Mouse (Mus musculus) CH12.LX (cell line): ENCODE results near the gene Tmem167b. TPM values are rescaled to one million over a fixed set of nuclear protein-coding genes. Genes with fewer than 3 reads are reported as not detected.

Experiments
- DNase-seq: peaks from one replicate; pipeline ENCODE4 v3.0.0-alpha.2; 2013; ENCODE audit errors: extremely low read depth
- H3K27ac ChIP-seq: 2 replicates; pipeline ENCODE4 v1.5.1; 2012; ENCODE audit warnings: low read depth, mild to moderate bottlenecking, control low read depth, moderate library complexity; ENCODE audit not compliant: insufficient read depth
- H3K27me3 ChIP-seq: replicated peaks from 2 replicates; pipeline ENCODE3; 2012; ENCODE audit warnings: inconsistent platforms
- H3K36me3 ChIP-seq, 2 experiments: replicated peaks in 1 of 2; 2 replicates each; pipeline versions ENCODE3 to v1.6.1; 2012; ENCODE audit warnings: inconsistent platforms in 1 of 2, low read length in 1 of 2, mild to moderate bottlenecking in 1 of 2, mixed read lengths in 1 of 2, moderate library complexity in 1 of 2; ENCODE audit not compliant: control insufficient read depth in 1 of 2, insufficient read depth in 1 of 2
- H3K4me1 ChIP-seq, 2 experiments: 2 replicates each; pipeline ENCODE4 v1.6.1; 2012; ENCODE audit warnings: inconsistent platforms in 1 of 2, moderate library complexity in 1 of 2; ENCODE audit not compliant: insufficient read depth in 2 of 2, control insufficient read depth in 1 of 2
- H3K4me2 ChIP-seq: 2 replicates; pipeline ENCODE4 v1.6.1; 2012; ENCODE audit warnings: low read depth, mild to moderate bottlenecking, control low read depth; ENCODE audit not compliant: poor library complexity, insufficient read depth, severe bottlenecking
- H3K4me3 ChIP-seq, 3 experiments: fragments of 150-350 bp in 1 of 3; sonication (generic) in 1 of 3; replicated peaks in 1 of 3; 2 replicates each; pipeline versions ENCODE3 to v1.5.1; 2011 to 2012; ENCODE audit warnings: low read depth in 2 of 3, low read length in 2 of 3, mild to moderate bottlenecking in 2 of 3, moderate library complexity in 2 of 3, control low read depth in 1 of 3, improper control_type of control experiment in 1 of 3, inconsistent platforms in 1 of 3, mixed read lengths in 1 of 3; ENCODE audit not compliant: poor library complexity in 1 of 3
- H3K79me2 ChIP-seq: replicated peaks from 2 replicates; pipeline ENCODE4 v1.6.1; 2012; ENCODE audit warnings: mild to moderate bottlenecking, moderate library complexity; ENCODE audit not compliant: control insufficient read depth, poor library complexity, insufficient read depth, severe bottlenecking; ENCODE audit errors: extremely low read depth
- H3K9ac ChIP-seq: 2 replicates; pipeline ENCODE4 v1.6.1; 2012; ENCODE audit warnings: low read depth, mild to moderate bottlenecking, control low read depth, moderate library complexity; ENCODE audit not compliant: insufficient read depth
- H3K9me3 ChIP-seq: replicated peaks from 2 replicates; pipeline ENCODE3; 2012; ENCODE audit warnings: low read length, inconsistent platforms, mixed read lengths
- BHLHE40 ChIP-seq: IDR thresholded peaks from 2 replicates; pipeline ENCODE4 v1.6.1; 2011; ENCODE audit warnings: mild to moderate bottlenecking, low read depth, low read length, improper control_type of control experiment
- CHD1 ChIP-seq: IDR thresholded peaks from 2 replicates; pipeline ENCODE4 v1.6.1; 2012; ENCODE audit warnings: low read depth, low read length, improper control_type of control experiment, inconsistent platforms
- CTCF ChIP-seq, 2 experiments: IDR thresholded peaks in 1 of 2; conservative IDR thresholded peaks in 1 of 2; 2 replicates each; pipeline ENCODE4 v1.5.1; 2011 to 2012; ENCODE audit warnings: low read depth in 2 of 2, low read length in 2 of 2, improper control_type of control experiment in 1 of 2, inconsistent platforms in 1 of 2, mild to moderate bottlenecking in 1 of 2, moderate library complexity in 1 of 2
- ETS1 ChIP-seq: conservative IDR thresholded peaks from 2 replicates; pipeline ENCODE4 v1.6.1; 2012; ENCODE audit warnings: low read depth, mild to moderate bottlenecking, inconsistent platforms, low read length, improper control_type of control experiment, moderate library complexity
- GABPA ChIP-seq: IDR thresholded peaks from 2 replicates; pipeline ENCODE4 v1.6.1; 2012; ENCODE audit warnings: low read depth, low read length, improper control_type of control experiment, inconsistent platforms; ENCODE audit not compliant: insufficient replicate concordance
- IRF4 ChIP-seq: IDR thresholded peaks from 2 replicates; pipeline ENCODE4 v1.6.1; 2014; ENCODE audit warnings: low read depth, mild to moderate bottlenecking, inconsistent platforms, low read length, improper control_type of control experiment
- JUN ChIP-seq: IDR thresholded peaks from 2 replicates; pipeline ENCODE4 v1.6.1; 2011; ENCODE audit warnings: low read depth, mild to moderate bottlenecking, low read length, improper control_type of control experiment, moderate library complexity; ENCODE audit not compliant: insufficient read depth
- JUND ChIP-seq: conservative IDR thresholded peaks from 2 replicates; pipeline ENCODE4 v1.6.1; 2011; ENCODE audit warnings: low read depth, low read length, improper control_type of control experiment
- MAFK ChIP-seq: IDR thresholded peaks from 2 replicates; pipeline ENCODE4 v1.6.1; 2011; ENCODE audit warnings: low read length, improper control_type of control experiment; ENCODE audit not compliant: insufficient replicate concordance
- MAX ChIP-seq: IDR thresholded peaks from 2 replicates; pipeline ENCODE4 v1.6.1; 2011; ENCODE audit warnings: low read length, improper control_type of control experiment
- MYC ChIP-seq: IDR thresholded peaks from 2 replicates; pipeline ENCODE4 v1.6.1; 2011; ENCODE audit warnings: low read depth, mild to moderate bottlenecking, improper control_type of control experiment, low read length
- NELFE ChIP-seq: IDR thresholded peaks from 2 replicates; pipeline ENCODE4 v1.6.1; 2011; ENCODE audit warnings: low read depth, low read length, improper control_type of control experiment
- PAX5 ChIP-seq: IDR thresholded peaks from 2 replicates; pipeline ENCODE4 v1.6.1; 2012; ENCODE audit warnings: low read length, inconsistent platforms, mixed read lengths
- POLR2AphosphoS2 ChIP-seq: IDR thresholded peaks from 2 replicates; pipeline ENCODE4 v1.6.1; 2011; ENCODE audit warnings: low read depth, low read length, improper control_type of control experiment
- USF1 ChIP-seq: IDR thresholded peaks from 2 replicates; pipeline ENCODE4 v1.6.1; 2014; ENCODE audit warnings: low read depth, mild to moderate bottlenecking, inconsistent platforms, low read length, improper control_type of control experiment
- USF2 ChIP-seq: conservative IDR thresholded peaks from 2 replicates; pipeline ENCODE4 v1.6.1; 2011; ENCODE audit warnings: low read depth, low read length, improper control_type of control experiment
- ZNF384 ChIP-seq: IDR thresholded peaks from 2 replicates; pipeline ENCODE4 v1.6.1; 2012; ENCODE audit warnings: low read depth, low read length, improper control_type of control experiment, inconsistent platforms
- dilution Hi-C: fragments of 300-500 bp; cut with MboI; formaldehyde crosslinking; loops from 2 replicates; pipeline ENCODE4 v1.14.3; 2020; ENCODE audit warnings: low sequenced_read_pairs; ENCODE audit not compliant: extremely low pct_unique_long_range_greater_than_20kb, extremely low pct_ligation_motif_present
- in situ Hi-C: fragments of 300-500 bp; cut with MboI; formaldehyde crosslinking; loops from 3 replicates; pipeline ENCODE4 v1.14.3; 2019; ENCODE audit warnings: low sequenced_read_pairs, low pct_ligation_motif_present, low pct_unique_long_range_greater_than_20kb, mixed read lengths
- polyA plus RNA-seq: library from polyadenylated mRNA; unstranded; fragments of >175 nt; gene quantifications from 2 replicates; pipeline ENCODE4 v1.2.1, GENCODE M21; 2012; ENCODE audit warnings: low read depth; ENCODE audit not compliant: insufficient read length
- total RNA-seq, 2 experiments: library from RNA; depleted of rRNA; stranded (reverse); fragments of 300-350 nt in 1 of 2; fragments of >200 nt in 1 of 2; gene quantifications; 2 replicates each; pipeline ENCODE4 v1.2.3; 2012 to 2014

Gene Tmem167b
- total and polyA plus RNA-seq, 3 experiments = 11.3 to 18.7 (median 13.1) TPM

DNA sequence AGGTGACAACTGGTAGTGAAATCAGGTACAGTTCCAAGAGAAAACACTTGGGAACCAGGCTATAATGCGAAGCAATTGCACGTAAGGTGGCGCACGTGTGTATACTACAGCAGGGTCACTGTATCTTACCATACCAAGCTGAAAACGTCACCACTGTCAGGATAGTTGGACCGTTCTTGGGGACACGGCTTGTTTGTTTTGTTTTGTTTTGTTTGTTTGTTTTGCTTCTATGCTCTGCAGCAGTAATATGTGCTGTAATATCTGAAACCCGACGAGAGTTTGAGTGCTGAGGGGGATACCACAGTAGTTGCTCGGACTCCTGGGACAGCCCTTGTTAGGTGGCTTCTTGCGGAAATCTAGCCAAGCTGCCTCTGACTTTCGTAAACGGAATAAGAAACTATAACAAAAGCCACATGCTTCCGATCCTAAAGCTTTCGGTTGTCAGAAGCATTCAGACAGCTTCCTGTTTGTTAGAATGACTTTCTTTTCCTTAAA lies 558 bp upstream of the Tmem167b start:
- peaks cover under 1% of the 10 kb centered on the region for H3K27me3 ChIP-seq
- H3K27ac ChIP-seq = peak overlapping the region; percentile 77
- peak; percentile 86 for TF ChIP-seq BHLHE40
- no peak for TF ChIP-seq GABPA
- TF ChIP-seq CTCF (conservative IDR thresholded peaks at IDR 0.05 in 1 of 2, IDR thresholded peaks at IDR 0.05 in 1 of 2; ENCODE audit: low read depth in 2 of 2, low read length in 2 of 2) = peak in 1 of 2 experiments; percentile 57; a peak in 2 of 4 replicates
- no peak for TF ChIP-seq ZNF384
- peak; percentile 0; the same call in 1 of the 2 replicates for TF ChIP-seq NELFE
- TF ChIP-seq JUND = peak; percentile 5; the same call in 1 of the 2 replicates
- peak; percentile 83 for TF ChIP-seq MAX
- TF ChIP-seq MYC = peak; percentile 16; the same call in 1 of the 2 replicates
- TF ChIP-seq CHD1 = 0 out of 2 replicates have a peak, but pooled peaks have one; percentile 22
- TF ChIP-seq JUN = no peak
- in situ Hi-C loops = no loop called here
- H3K4me3 ChIP-seq = peak overlapping the region; percentile 58 to 74 (median 67)
- DNase-seq = no peak
- H3K9me3 ChIP-seq = peaks cover 6% of the 10 kb centered on the region
- H3K9ac ChIP-seq = peak overlapping the region; percentile 85
- peaks cover 5 to 9% of the 10 kb centered on the region in 2 experiments for H3K4me1 ChIP-seq
- peaks cover 8% of the 10 kb centered on the region; the same call in 1 of the 2 replicates for H3K79me2 ChIP-seq
- peaks cover 14 to 28% of the 10 kb centered on the region in 2 experiments for H3K36me3 ChIP-seq
- peak overlapping the region; percentile 99 for H3K4me2 ChIP-seq
- dilution Hi-C loops = no loop called here

DNA sequence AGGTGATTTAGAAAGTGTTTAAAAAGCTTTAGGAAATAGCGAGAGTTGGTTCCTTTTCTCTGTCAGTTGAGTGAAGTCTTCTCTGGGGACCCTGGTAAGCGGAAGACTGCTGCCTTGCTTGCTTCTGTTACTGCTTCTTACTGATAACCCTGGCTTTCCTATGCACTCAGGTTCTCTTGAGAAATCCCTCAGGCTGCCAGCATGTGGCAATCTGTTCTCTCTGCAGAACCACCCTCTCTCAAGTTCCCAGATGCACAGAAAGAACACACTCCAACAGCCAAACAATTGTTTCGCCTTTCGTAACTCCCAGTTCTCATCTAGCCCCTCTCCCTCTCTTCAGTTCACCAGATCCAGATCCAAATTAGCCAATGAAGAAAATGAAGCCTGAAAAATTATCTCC lies 4.4 kb downstream of the Tmem167b start:
- no peak overlapping the region for H3K9ac ChIP-seq
- H3K4me3 ChIP-seq = no peak overlapping the region
- no peaks in the 10 kb centered on the region for H3K9me3 ChIP-seq
- peaks cover 8% of the 10 kb centered on the region; the same call in 1 of the 2 replicates for H3K79me2 ChIP-seq
- no peak overlapping the region for H3K27ac ChIP-seq
- in situ Hi-C loops = loop anchor here (10.0 kb wide), 1 partner anchor 87 kb away; no protein-coding TSS in a partner anchor
- no peaks in the 10 kb centered on the region for H3K27me3 ChIP-seq
- dilution Hi-C loops = no loop called here
- no peak for TF ChIP-seq POLR2AphosphoS2
- TF ChIP-seq MAFK = no peak
- no peak for TF ChIP-seq IRF4
- no peak for TF ChIP-seq PAX5
- no peak for TF ChIP-seq CHD1
- no peak for TF ChIP-seq USF1
- TF ChIP-seq BHLHE40 = no peak
- no peak for TF ChIP-seq ETS1
- no peak for TF ChIP-seq USF2
- peaks cover 19 to 38% of the 10 kb centered on the region in 2 experiments for H3K36me3 ChIP-seq
- H3K4me2 ChIP-seq = no peak overlapping the region
- DNase-seq = no peak
- H3K4me1 ChIP-seq = peaks cover 7 to 12% of the 10 kb centered on the region in 2 experiments
